Mouse (Mus musculus) spleen, postnatal 14 days (tissue): Measurements from ENCODE around the gene Nid1.
"Not testable (repeated sequence)": the region's sequence is repeated elsewhere in the genome, so short reads cannot be mapped to it uniquely, and the experiment has no call there.

Experiments used
- DNase-seq, 2 experiments: peaks; one replicate each; pipeline ENCODE4 v3.0.0; 2021 to 2022; ENCODE audit warnings: low spot score in 2 of 2

Nid1 gene

GRCm38 (mm10) chr13:13543073-13543472 lies 105.7 kb downstream of the Nid1 start:
- DNase-seq = not testable (repeated sequence)

GRCm38 (mm10) chr13:13546792-13547191 lies 109.4 kb downstream of the Nid1 start:
- DNase-seq = no peak

- no peak for DNase-seq
Observed at GRCm38 (mm10) chr13:13547889-13548288, 110.5 kb downstream of the Nid1 start.

- no peak for DNase-seq
Observed at GRCm38 (mm10) chr13:13548431-13549190, 111.3 kb downstream of the Nid1 start.

GRCm38 (mm10) chr13:13549687-13550660 lies 112.6 kb downstream of the Nid1 start:
- DNase-seq = no peak

GRCm38 (mm10) chr13:13552020-13552419 lies 114.7 kb downstream of the Nid1 start:
- DNase-seq = no peak

GRCm38 (mm10) chr13:13553660-13554059 lies 116.3 kb downstream of the Nid1 start:
- DNase-seq = no peak

- DNase-seq = no peak
Observed at GRCm38 (mm10) chr13:13555196-13555595, 117.8 kb downstream of the Nid1 start.

GRCm38 (mm10) chr13:13557001-13557743 lies 119.8 kb downstream of the Nid1 start:
- no peak for DNase-seq

GRCm38 (mm10) chr13:13558251-13558650 lies 120.9 kb downstream of the Nid1 start:
- DNase-seq = no peak

GRCm38 (mm10) chr13:13558900-13559299 lies 121.5 kb downstream of the Nid1 start:
- DNase-seq = no peak
